Mouse (Mus musculus) E14TG2a.4 (cell line): ENCODE results near the gene Fam107a.

Experiments used
- H3K27me3 ChIP-seq: 2 replicates; pipeline ENCODE4 v1.6.1; 2014; ENCODE audit warnings: low read length, control low read depth; ENCODE audit not compliant: insufficient read depth
- H3K36me3 ChIP-seq: 2 replicates; pipeline ENCODE4 v1.6.1; 2014; ENCODE audit warnings: low read length, control low read depth; ENCODE audit not compliant: insufficient read depth
- H3K4me1 ChIP-seq: replicated peaks from 2 replicates; pipeline ENCODE4 v1.6.1; 2014; ENCODE audit warnings: low read depth, low read length, control low read depth
- H3K4me3 ChIP-seq: replicated peaks from 2 replicates; pipeline ENCODE4 v1.5.1; 2014; ENCODE audit warnings: mild to moderate bottlenecking, low read length
- H3K9me3 ChIP-seq: 2 replicates; pipeline ENCODE4 v1.6.1; 2014; ENCODE audit warnings: low read length, control low read depth
- CTCF ChIP-seq: conservative IDR thresholded peaks from 2 replicates; pipeline ENCODE4 v1.5.1; 2014; ENCODE audit warnings: low read length
- NANOG ChIP-seq: IDR thresholded peaks from 2 replicates; pipeline ENCODE4 v1.6.1; 2014; ENCODE audit warnings: borderline replicate concordance, low read length, mixed read lengths
- POU5F1 ChIP-seq: IDR thresholded peaks from 2 replicates; pipeline ENCODE4 v1.6.1; 2014; ENCODE audit warnings: low read length, borderline replicate concordance

The Fam107a gene

DNA sequence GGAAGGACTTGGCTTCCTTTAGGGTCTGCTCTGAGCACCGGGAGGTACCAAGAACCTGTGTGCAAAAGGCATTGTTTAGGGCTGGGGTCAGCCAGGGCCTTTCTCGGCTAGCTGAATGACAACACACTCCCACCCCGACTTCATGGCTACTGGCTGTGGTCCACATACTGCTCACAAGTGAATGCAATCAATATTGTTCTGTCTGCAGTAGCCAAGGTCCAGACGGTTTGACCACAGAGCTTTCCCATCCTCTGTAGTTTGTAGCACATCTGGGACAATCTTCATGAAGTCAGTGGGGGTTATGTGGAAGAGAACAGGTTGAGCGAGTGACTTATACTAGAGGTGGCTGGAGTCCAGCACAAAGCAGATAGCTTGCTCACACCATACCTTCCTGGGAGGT is 60.9 kb downstream of the Fam107a start:
- Histone ChIP-seq H3K9me3 (no peaks in the 10 kb centered on the region), H3K4me1 (no peaks in the 10 kb centered on the region), H3K27me3 (peaks cover 13% of the 10 kb centered on the region; the same call in 1 of the 2 replicates), H3K4me3 (no peak overlapping the region), H3K36me3 (no peaks in the 10 kb centered on the region)
- TF ChIP-seq POU5F1 (no peak), NANOG (no peak), CTCF (no peak)

- H3K4me1 ChIP-seq, result no peaks in the 10 kb centered on the region
- H3K27me3 ChIP-seq, result peaks cover 13% of the 10 kb centered on the region; the same call in 1 of the 2 replicates
- TF ChIP-seq CTCF, result no peak
- TF ChIP-seq POU5F1, result no peak
- TF ChIP-seq NANOG, result no peak
- H3K4me3 ChIP-seq, result no peak overlapping the region
- no peaks in the 10 kb centered on the region for H3K9me3 ChIP-seq
- no peaks in the 10 kb centered on the region for H3K36me3 ChIP-seq
Measured at GRCm38 (mm10) chr14:8256072-8256471, 61.8 kb downstream of the Fam107a start.

- TF ChIP-seq NANOG, result no peak
- no peak for TF ChIP-seq POU5F1
- TF ChIP-seq CTCF, result no peak
- Histone ChIP-seq H3K4me3 (no peak overlapping the region), H3K4me1 (no peaks in the 10 kb centered on the region), H3K36me3 (no peaks in the 10 kb centered on the region), H3K9me3 (no peaks in the 10 kb centered on the region), H3K27me3 (peaks cover 13% of the 10 kb centered on the region; the same call in 1 of the 2 replicates)
Measured at GRCm38 (mm10) chr14:8255076-8255729, 62.6 kb downstream of the Fam107a start.

DNA sequence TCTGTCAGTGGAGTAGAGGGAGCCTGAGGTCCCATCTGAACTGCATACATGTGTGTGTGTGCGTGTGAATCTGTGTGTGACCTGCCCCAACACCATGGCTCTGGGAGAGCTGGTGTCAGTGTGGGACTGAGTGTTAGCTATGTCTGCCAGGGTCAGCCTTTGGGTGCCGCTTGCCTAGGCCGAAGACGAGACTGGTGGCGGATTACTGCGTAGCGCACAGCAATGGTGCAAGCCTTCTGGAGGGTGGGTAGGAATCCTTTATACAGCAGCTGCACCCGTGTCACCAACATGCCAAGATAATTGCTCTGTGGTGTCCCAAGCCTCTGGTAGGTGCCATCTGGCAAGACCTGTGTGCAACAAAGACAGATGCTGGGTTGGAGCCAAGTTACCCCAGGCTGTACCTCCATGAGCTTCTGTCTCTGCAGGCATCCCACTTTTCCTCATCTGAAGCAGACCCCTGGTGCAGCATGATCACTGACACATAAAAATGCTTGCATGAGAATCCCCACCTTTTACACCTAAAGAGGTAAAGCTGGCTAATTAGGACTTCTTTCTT is 66.4 kb downstream of the Fam107a start:
- TF ChIP-seq POU5F1, result no peak
- TF ChIP-seq NANOG, result no peak
- TF ChIP-seq CTCF, result no peak
- Histone ChIP-seq H3K36me3 (no peaks in the 10 kb centered on the region), H3K27me3 (peaks cover 7% of the 10 kb centered on the region; the same call in 1 of the 2 replicates), H3K4me3 (no peak overlapping the region), H3K9me3 (no peaks in the 10 kb centered on the region), H3K4me1 (no peaks in the 10 kb centered on the region)

DNA sequence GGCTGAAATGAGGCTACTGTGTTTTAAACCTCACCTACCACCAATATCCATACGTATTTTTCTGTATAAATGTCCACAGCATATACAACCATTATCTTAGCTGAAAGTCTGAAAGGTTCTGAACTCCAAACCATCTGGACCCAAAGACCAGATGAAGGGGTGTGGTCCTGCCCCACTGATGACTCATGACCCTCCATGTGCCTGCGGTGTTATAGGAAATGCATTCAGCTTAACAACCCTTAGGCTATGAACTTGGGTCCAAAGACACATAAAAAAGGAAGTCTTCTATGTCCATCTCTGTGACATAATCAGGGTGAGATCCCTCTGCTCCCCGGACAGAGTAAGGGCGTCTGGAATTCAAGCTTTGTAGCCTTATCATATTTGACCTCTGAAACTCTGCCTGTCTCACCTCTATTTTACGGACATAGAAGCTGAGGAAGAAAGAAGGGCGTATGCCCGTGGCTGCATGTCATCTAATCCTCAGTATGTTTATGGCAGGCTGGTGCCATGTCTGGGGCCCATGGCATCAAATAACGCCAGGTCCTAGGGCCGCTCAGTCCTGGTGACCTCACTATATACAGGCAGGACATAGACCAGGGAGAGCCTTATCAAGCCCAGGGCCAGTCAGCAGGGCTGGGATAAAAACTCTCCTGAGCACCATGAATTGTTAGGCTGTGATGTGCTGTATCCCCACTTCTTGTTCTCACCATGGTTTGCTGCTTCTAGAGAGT is 67.5 kb downstream of the Fam107a start:
- TF ChIP-seq POU5F1 (no peak), NANOG (no peak), CTCF (no peak)
- H3K27me3 ChIP-seq, result peaks cover 10% of the 10 kb centered on the region; the same call in 1 of the 2 replicates
- H3K9me3 ChIP-seq, result no peaks in the 10 kb centered on the region
- no peak overlapping the region for H3K4me3 ChIP-seq
- H3K4me1 ChIP-seq, result no peaks in the 10 kb centered on the region
- H3K36me3 ChIP-seq, result no peaks in the 10 kb centered on the region

- peaks cover 10% of the 10 kb centered on the region; the same call in 1 of the 2 replicates for H3K27me3 ChIP-seq
- H3K36me3 ChIP-seq, result no peaks in the 10 kb centered on the region
- TF ChIP-seq CTCF, result no peak
- no peak for TF ChIP-seq POU5F1
- TF ChIP-seq NANOG, result no peak
- no peaks in the 10 kb centered on the region for H3K4me1 ChIP-seq
- no peaks in the 10 kb centered on the region for H3K9me3 ChIP-seq
- H3K4me3 ChIP-seq, result no peak overlapping the region
Measured at GRCm38 (mm10) chr14:8249206-8249605, 68.6 kb downstream of the Fam107a start.

DNA sequence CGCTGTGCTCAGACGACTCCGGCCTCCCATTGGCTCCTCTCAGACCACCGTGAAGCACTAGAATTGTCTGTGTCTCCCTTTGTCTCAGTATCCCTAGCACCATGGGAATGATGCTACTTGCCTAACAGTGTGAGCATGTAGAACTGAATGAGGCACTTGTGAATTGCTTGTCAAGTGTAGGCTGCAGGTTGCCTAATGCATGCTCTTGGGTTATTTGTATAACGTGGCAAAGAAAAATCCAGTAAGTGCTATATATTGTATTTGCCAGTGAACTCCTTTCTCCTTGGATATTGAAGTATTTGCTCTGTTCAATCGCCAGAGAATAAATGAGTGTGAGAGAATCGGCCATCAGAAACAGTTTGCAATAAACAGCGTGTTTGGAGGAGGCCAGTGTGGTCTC is 70.9 kb downstream of the Fam107a start:
- Histone ChIP-seq H3K4me1 (peaks cover 8% of the 10 kb centered on the region; the same call in 1 of the 2 replicates), H3K36me3 (no peaks in the 10 kb centered on the region), H3K27me3 (peaks cover 7% of the 10 kb centered on the region; the same call in 1 of the 2 replicates), H3K4me3 (no peak overlapping the region), H3K9me3 (no peaks in the 10 kb centered on the region)
- TF ChIP-seq CTCF (no peak), POU5F1 (no peak), NANOG (no peak)
